ENCODE assay signal across 8 mouse cellular contexts in the genomic region with DNA sequence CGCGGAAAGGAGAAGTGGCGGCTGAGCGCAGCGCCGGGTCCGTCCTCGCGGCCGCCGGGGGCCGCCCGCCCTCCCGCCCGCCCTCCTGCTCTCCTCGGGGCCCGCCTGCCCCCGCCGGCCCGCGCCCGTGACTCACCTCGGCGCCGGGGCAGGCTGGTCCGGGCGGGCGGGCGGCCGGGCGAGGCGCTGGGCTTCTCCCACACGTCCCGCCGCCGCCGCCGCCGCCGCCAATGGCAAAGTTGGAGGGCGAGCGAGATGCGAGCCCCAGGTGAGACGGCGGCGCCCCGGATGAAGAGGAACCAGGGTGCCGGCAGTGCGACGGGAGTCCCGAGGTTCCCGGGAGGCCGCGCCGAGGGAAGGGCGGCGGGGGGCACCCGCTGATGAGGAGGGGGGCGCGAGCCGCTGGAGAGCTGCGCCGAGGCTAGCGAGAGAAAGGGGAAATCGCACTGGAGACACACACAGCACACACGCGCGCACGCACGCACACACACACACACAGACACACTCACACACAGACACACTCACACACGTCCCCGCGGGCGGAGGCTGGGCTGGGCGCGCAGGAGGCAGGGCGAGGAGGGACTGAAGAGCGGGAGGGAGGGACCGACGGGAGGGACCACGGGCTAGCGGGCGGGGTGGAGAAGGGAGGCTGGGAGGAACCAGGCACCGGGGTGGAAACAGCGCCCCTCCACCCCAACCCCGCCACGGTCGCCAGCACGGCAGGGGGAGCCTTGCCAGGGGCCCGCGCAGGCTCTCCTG. TPM values are rescaled to one million over a fixed set of nuclear protein-coding genes. Genes with fewer than 3 reads are reported as not detected.
DNase-seq lines count a peak whose midpoint lies in the region; ATAC-seq and TF ChIP-seq lines count a peak whose summit lies in the region.

No protein-coding gene starts in this region.

- peak overlapping the region; percentile 89 for H3K27ac ChIP-seq in heart, postnatal 0 days (ENCODE audit: low read depth)

- no peaks in the 10 kb centered on the region for H3K27me3 ChIP-seq in heart, postnatal 0 days (ENCODE audit: control insufficient read depth, insufficient read depth, low read length)

- no peaks in the 10 kb centered on the region; the same call in 1 of the 2 replicates for H3K9me3 ChIP-seq in heart, postnatal 0 days (replicated peaks; ENCODE audit: control insufficient read depth, low read length)

- ATAC-seq in erythroid progenitor cell, adult 5-6 weeks (replicated peaks; ENCODE audit: low FRiP score, poor library complexity, severe bottlenecking), result peak; percentile 93
- ATAC-seq in heart, postnatal 0 days (ENCODE audit: insufficient read depth, low read depth), result peak; percentile 89

- 14% methylated on average over 57 of the region's 91 CpGs for WGBS in heart, postnatal 0 days

- H3K9ac ChIP-seq in heart, postnatal 0 days (replicated peaks; ENCODE audit: low read depth, low read length), result peak overlapping the region; percentile 87

- no peak for TF ChIP-seq CTCF in heart, postnatal 0 days (IDR thresholded peaks at IDR 0.05; ENCODE audit: low read depth)

- no peak for TF ChIP-seq EP300 in heart, postnatal 0 days (IDR thresholded peaks at IDR 0.05; ENCODE audit: low read depth)

- peak overlapping the region; percentile 68 for H3K4me2 ChIP-seq in heart, postnatal 0 days (ENCODE audit: low read depth, low read length)

- peak; percentile 92 for DNase-seq in CD4-positive, CD25-positive, alpha-beta regulatory T cell, adult 2 months (ENCODE audit: low read depth, low spot score)
- DNase-seq in adrenal gland, adult (ENCODE audit: inconsistent age in 2 of 2, low spot score in 1 of 2), result peak; percentile 85 to 91
- DNase-seq in heart, postnatal 0 days (ENCODE audit: low spot score), result peak; percentile 74
- DNase-seq in kidney, postnatal 14 days, result peak; percentile 75
- DNase-seq in lung, postnatal 36 days, result peak; percentile 81
- peak; percentile 14 for DNase-seq in right cerebral cortex, postnatal 25 days
- peak; percentile 58 for DNase-seq in yolk sac, embryonic 10.5 days (ENCODE audit: low spot score)

- peak overlapping the region; percentile 75 for H3K4me3 ChIP-seq in heart, postnatal 0 days (ENCODE audit: low read depth, low read length)

- H3K4me1 ChIP-seq in heart, postnatal 0 days (ENCODE audit: control insufficient read depth, insufficient read depth), result peaks cover 21% of the 10 kb centered on the region; the same call in 1 of the 2 replicates

- no peaks in the 10 kb centered on the region for H3K36me3 ChIP-seq in heart, postnatal 0 days (replicated peaks; ENCODE audit: control insufficient read depth, insufficient read depth, low read length)

RNA-seq across cellular contexts. Expression of gene Elf4, which starts 9.0 kb away (rescaled TPM):
- 18.0 and 23.5 TPM in 2 replicates for total RNA-seq in erythroid progenitor cell, adult 5-6 weeks (2015; ENCODE audit: low replicate concordance)
- 5.1 and 10.3 TPM in 2 replicates for total RNA-seq in erythroid progenitor cell, adult 5-6 weeks (2017; ENCODE audit: low replicate concordance)
- total RNA-seq in heart, postnatal 0 days (2014; rRNA removed; ENCODE audit: low replicate concordance), result 12.3 and 13.0 TPM in 2 replicates
- 4.1 and 4.6 TPM in 2 replicates for polyA plus RNA-seq in heart, postnatal 0 days (2015; fragmentation: Nextera tagmentation; extraction: Ambion mirVana)

RNA-seq across cellular contexts. Expression of gene Aifm1, which starts 59.4 kb away (rescaled TPM):
- total RNA-seq in erythroid progenitor cell, adult 5-6 weeks (2015; ENCODE audit: low replicate concordance), result 23.4 and 33.5 TPM in 2 replicates
- 15.8 and 31.9 TPM in 2 replicates for total RNA-seq in erythroid progenitor cell, adult 5-6 weeks (2017; ENCODE audit: low replicate concordance)
- 19.2 and 47.7 TPM in 2 replicates for total RNA-seq in heart, postnatal 0 days (2014; rRNA removed; ENCODE audit: low replicate concordance)
- 120 and 127 TPM in 2 replicates for polyA plus RNA-seq in heart, postnatal 0 days (2015; fragmentation: Nextera tagmentation; extraction: Ambion mirVana)

Comparison
In these comparisons a context has a peak if more than half of its experiments do, and no peak if none do; other contexts are left out.
1. Peak in every context shown above with its lines: DNase-seq, ATAC-seq, H3K4me3 ChIP-seq and H3K27ac ChIP-seq.
2. DNase-seq: peak in every context shown above with its lines; median percentile 92 in CD4-positive, CD25-positive, alpha-beta regulatory T cell, adult 2 months; 88 in adrenal gland, adult; 81 in lung, postnatal 36 days; 75 in kidney, postnatal 14 days; 74 in heart, postnatal 0 days; 58 in yolk sac, embryonic 10.5 days; 14 in right cerebral cortex, postnatal 25 days.